Mouse (Mus musculus) stomach, postnatal 0 days (tissue): ENCODE results near the gene Insig1.

Source experiments
- CTCF ChIP-seq: IDR thresholded peaks from 2 replicates; pipeline ENCODE4 v1.5.1; 2016; ENCODE audit warnings: antibody characterized with exemption, low read depth, mild to moderate bottlenecking, moderate library complexity
- EP300 ChIP-seq: optimal IDR thresholded peaks from 2 replicates; pipeline ENCODE3; 2016; ENCODE audit warnings: antibody characterized with exemption

DNA sequence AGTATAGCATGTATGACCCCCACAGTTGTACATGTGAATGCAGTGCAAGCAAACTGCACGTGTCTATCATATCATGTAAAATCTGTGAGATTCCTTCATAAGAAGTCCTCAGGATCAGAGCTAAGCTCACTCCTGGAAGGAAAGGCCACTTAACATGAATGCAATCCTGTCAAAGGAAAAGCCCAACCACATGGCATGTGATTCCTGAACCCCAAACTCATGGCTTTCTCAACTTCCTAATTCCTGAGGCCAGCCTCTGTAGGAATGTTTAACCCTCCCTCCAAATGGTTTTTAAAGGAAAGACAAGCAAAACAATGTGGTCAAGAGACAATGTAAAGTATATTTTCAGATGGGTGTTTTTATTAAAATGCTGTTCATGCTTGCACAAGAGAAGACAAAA lies 23.2 kb upstream of the Insig1 start:
- no peak for TF ChIP-seq CTCF
- no peak for TF ChIP-seq EP300
